Mouse (Mus musculus) adrenal gland, postnatal 36 days (tissue): ENCODE data around the gene Lamb3. TPM values are rescaled to one million over a fixed set of nuclear protein-coding genes. Genes with fewer than 3 reads are reported as not detected.
"Not testable (repeated sequence)": the region's sequence is repeated elsewhere in the genome, so short reads cannot be mapped to it uniquely, and the experiment has no call there.

Source experiments
- DNase-seq, 2 experiments: peaks; one replicate each; pipeline ENCODE4 v3.0.0; 2021; ENCODE audit warnings: mixed read lengths in 1 of 2
- total RNA-seq, 2 experiments: library from RNA; stranded (reverse); gene quantifications; 2 replicates each; pipeline ENCODE4 v1.2.3; 2021

The Lamb3 gene
- total RNA-seq, 2 experiments from 2014 or later = 2.1 to 3.0 TPM

DNA sequence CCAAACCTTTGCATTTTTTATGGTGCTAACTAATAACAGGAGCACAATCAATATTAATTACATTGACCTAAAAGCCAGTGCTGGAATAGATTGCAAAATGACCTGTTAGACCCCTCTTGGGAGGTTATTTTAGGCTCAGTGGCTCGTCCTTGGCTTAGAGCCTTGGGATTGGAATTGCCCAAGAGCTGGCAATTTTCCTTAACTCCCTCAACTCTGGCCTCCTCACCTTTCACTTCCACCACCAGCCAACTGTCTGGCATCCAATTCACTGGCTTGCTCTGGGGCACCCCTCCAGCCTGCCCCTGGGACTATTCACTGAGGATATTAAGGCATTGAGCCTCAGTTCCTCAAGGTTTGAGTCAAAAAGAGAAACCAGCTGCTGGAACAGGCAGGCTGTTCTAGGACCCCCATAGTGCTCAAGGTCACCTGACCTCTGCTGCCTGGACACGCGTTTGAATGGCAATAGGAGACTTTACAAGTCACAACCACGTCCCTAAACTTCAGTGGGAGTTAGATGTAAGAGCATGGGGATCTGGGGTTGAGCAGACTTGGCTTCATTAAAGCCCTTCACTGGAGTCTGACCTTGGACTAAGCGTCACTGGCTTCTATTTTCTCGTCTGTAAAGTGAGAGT, 71.0 kb downstream of the Lamb3 start:
- DNase-seq = peak; percentile 66

- DNase-seq = no peak
Measured at GRCm38 (mm10) chr1:193279492-193279891, 72.0 kb downstream of the Lamb3 start.

- DNase-seq = no peak
Measured at GRCm38 (mm10) chr1:193281344-193281743, 73.8 kb downstream of the Lamb3 start.

DNA sequence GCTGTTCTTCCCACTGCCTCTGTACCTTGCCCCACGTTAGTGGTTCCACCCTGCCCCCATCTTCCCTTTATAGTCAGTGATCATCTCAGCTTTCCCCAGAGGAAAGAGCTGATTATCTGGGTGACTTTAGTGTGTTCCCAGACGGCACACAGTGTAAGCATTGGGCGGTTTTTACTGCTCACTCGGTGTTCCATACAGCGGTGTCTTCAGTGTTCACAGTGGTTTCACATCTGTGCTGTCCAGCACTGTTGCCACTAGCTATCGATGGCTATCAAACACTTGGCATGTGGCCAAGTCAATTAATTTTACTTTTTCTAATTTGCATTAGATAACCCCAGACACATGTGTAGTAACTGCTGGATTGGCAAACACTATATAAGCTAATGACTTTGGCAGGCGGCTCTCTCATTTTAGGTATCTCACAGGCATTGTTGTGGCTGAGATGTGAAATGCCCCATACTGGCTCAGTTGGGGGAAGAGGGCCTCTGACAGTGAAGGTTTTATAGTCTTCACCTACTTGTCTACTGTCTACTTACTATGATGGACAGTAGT, 76.8 kb downstream of the Lamb3 start:
- no peak for DNase-seq

- DNase-seq = not testable (repeated sequence)
Measured at GRCm38 (mm10) chr1:193285766-193286325, 78.3 kb downstream of the Lamb3 start.

- DNase-seq = no peak
Measured at GRCm38 (mm10) chr1:193287578-193287977, 80.1 kb downstream of the Lamb3 start.

- DNase-seq = no peak
Measured at GRCm38 (mm10) chr1:193289076-193289475, 81.6 kb downstream of the Lamb3 start.

- no peak for DNase-seq
Measured at GRCm38 (mm10) chr1:193289914-193290313, 82.4 kb downstream of the Lamb3 start.

- DNase-seq = no peak
Measured at GRCm38 (mm10) chr1:193290686-193291085, 83.2 kb downstream of the Lamb3 start.

DNA sequence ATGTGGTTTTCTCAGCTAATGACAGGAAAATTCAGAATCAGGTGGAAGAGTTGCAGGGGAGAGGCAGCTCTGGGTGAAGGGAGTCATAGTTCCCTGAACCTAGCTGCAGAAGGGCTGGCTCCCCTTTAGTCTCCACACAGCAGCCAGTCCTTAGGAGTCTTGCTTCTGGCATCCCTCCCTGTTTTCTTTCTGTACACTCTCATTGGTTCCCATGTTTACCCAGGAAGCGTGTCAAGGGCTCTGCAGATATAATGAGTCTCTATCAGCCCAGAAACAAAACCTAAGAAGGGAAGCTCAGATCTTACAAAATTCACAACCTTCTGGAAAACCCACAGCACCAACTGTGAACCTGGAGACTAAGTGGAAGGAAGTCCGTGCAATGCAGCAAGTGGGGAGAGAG, 85.5 kb downstream of the Lamb3 start:
- no peak for DNase-seq

DNA sequence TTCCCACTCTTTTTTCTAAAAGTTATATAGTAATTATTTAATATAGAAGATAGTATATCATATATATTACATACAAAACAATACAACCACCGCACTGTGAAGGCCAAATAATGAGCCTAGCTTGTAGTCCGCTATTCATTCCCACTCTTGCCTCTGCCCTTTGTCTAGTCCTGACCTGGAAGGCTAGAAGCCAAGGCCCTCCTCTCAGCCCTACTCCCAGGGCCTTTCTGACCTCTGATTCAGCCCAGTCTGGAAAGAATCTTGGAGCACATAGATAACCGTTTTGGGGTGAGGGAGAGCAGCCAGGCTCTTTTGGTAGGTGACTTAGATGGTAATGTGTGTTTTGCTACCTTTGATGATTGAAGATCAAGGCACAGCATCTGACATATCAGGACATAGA, 86.4 kb downstream of the Lamb3 start:
- peak; percentile 28 to 31 for DNase-seq

GRCm38 (mm10) chr1:193295920-193296319, 88.4 kb downstream of the Lamb3 start:
- no peak for DNase-seq

- peak; percentile 22 to 37 for DNase-seq
Measured at GRCm38 (mm10) chr1:193298141-193298765, 90.8 kb downstream of the Lamb3 start.

DNA sequence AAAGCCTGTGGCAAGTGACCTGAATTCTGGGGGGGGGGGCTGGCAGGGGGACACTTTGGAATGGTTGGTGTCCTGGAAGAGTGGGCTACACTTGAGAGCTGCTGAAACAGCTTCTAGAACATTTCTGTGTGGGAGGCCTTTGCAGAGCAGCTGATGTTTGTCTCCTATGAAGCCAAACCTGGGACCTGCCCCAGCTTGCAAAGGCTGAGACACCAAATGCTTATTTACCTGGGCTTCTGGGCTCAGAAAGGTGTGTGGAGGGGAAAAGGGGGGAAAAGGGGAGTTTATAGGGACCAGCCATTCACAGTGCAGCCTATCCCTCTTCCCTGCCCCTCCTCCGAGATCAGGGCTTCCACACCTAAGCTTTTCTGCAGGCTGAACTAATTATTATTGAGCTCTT, 92.5 kb downstream of the Lamb3 start:
- DNase-seq = no peak

- DNase-seq = no peak
Measured at GRCm38 (mm10) chr1:193301216-193302092, 94.0 kb downstream of the Lamb3 start.

GRCm38 (mm10) chr1:193302093-193302405, 94.5 kb downstream of the Lamb3 start:
- DNase-seq = no peak

GRCm38 (mm10) chr1:193303096-193303495, 95.6 kb downstream of the Lamb3 start:
- DNase-seq = no peak

- DNase-seq = no peak
Measured at GRCm38 (mm10) chr1:193305386-193305785, 97.9 kb downstream of the Lamb3 start.

- DNase-seq = no peak
Measured at GRCm38 (mm10) chr1:193306832-193307231, 99.3 kb downstream of the Lamb3 start.

- no peak for DNase-seq
Measured at GRCm38 (mm10) chr1:193309785-193310518, 102.5 kb downstream of the Lamb3 start.

- DNase-seq = peak in 1 of 2 experiments; percentile 43
Measured at GRCm38 (mm10) chr1:193310519-193311085, 103.1 kb downstream of the Lamb3 start.
